Mouse (Mus musculus) lung, embryonic 15.5 days (tissue): ENCODE measurements around the gene B3galnt1. TPM values are rescaled to one million over a fixed set of nuclear protein-coding genes. Genes with fewer than 3 reads are reported as not detected.
A peak's percentile ranks its signal among the peaks of the same experiment; 100 is the strongest.

Experiments used
- ATAC-seq: fragments of 200-750 bp; cut with Nextera tagmentation; 2 replicates; pipeline ENCODE4 v1.8.0; 2017; ENCODE audit warnings: moderate number of reproducible peaks, borderline replicate concordance; ENCODE audit not compliant: low FRiP score, low TSS enrichment; ENCODE audit errors: extremely low read depth
- H3K27ac ChIP-seq: fragments of 300-500 bp; sonication (generic); 2 replicates; pipeline ENCODE4 v1.5.1; 2015; ENCODE audit warnings: moderate library complexity, mild to moderate bottlenecking, inconsistent platforms
- H3K27me3 ChIP-seq: fragments of 300-500 bp; sonication (generic); 2 replicates; pipeline ENCODE4 v1.6.1; 2015; ENCODE audit warnings: inconsistent platforms
- H3K36me3 ChIP-seq: fragments of 300-500 bp; sonication (generic); 2 replicates; pipeline ENCODE4 v1.6.1; 2015; ENCODE audit warnings: inconsistent platforms
- H3K4me1 ChIP-seq: fragments of 300-500 bp; sonication (generic); 2 replicates; pipeline ENCODE4 v1.6.1; 2015; ENCODE audit warnings: inconsistent platforms
- H3K4me2 ChIP-seq: fragments of 300-500 bp; sonication (generic); 2 replicates; pipeline ENCODE4 v1.6.1; 2015; ENCODE audit warnings: inconsistent platforms, mild to moderate bottlenecking, moderate library complexity
- H3K4me3 ChIP-seq: fragments of 300-500 bp; sonication (generic); 2 replicates; pipeline ENCODE4 v1.5.1; 2015; ENCODE audit warnings: mild to moderate bottlenecking, inconsistent platforms
- H3K9ac ChIP-seq: fragments of 300-500 bp; sonication (generic); 2 replicates; pipeline ENCODE4 v1.6.1; 2015; ENCODE audit warnings: inconsistent platforms
- H3K9me3 ChIP-seq: fragments of 300-500 bp; sonication (generic); 2 replicates; pipeline ENCODE4 v1.6.1; 2016; ENCODE audit warnings: inconsistent platforms
- whole genome bisulfite sequencing: fragments of 180-500 bp; shearing (Covaris S2); methylation state at CpG from one replicate; pipeline ENCODE4 v1.1.7; 2015; 5-methylcytosine and 5-hydroxymethylcytosine counted together
- polyA plus RNA-seq: library from polyadenylated mRNA; unstranded; fragments of >200 nt; fragmentation: Nextera tagmentation; extraction: Ambion mirVana; gene quantifications from 2 replicates; pipeline ENCODE4 v1.2.1, GENCODE M21; 2015

Gene B3galnt1
- polyA plus RNA-seq, 1 experiment from 2014 or later: 35.0 TPM

- H3K4me3 ChIP-seq: no peak overlapping the region
- no peaks in the 10 kb centered on the region for H3K27me3 ChIP-seq
- ATAC-seq: no peak; the same call in 1 of the 2 replicates
- WGBS: 63% methylated on average over 5 of the region's 5 CpGs
- H3K27ac ChIP-seq: no peak overlapping the region
- H3K9me3 ChIP-seq: no peaks in the 10 kb centered on the region
- no peak overlapping the region for H3K4me2 ChIP-seq
- H3K9ac ChIP-seq: no peak overlapping the region
- H3K36me3 ChIP-seq: no peaks in the 10 kb centered on the region
- peaks cover 17% of the 10 kb centered on the region for H3K4me1 ChIP-seq
Measured at GRCm38 (mm10) chr3:69561686-69562085, 37.1 kb downstream of the B3galnt1 start.

GRCm38 (mm10) chr3:69559975-69560330 lies 38.8 kb downstream of the B3galnt1 start:
- Histone ChIP-seq H3K27ac (no peak overlapping the region), H3K9me3 (no peaks in the 10 kb centered on the region), H3K4me2 (no peak overlapping the region), H3K27me3 (no peaks in the 10 kb centered on the region), H3K4me3 (no peak overlapping the region), H3K4me1 (peaks cover 17% of the 10 kb centered on the region), H3K9ac (no peak overlapping the region), H3K36me3 (no peaks in the 10 kb centered on the region)
- 59% methylated on average over 7 of the region's 7 CpGs for WGBS
- ATAC-seq: no peak

GRCm38 (mm10) chr3:69559316-69559974 lies 39.3 kb downstream of the B3galnt1 start:
- H3K9me3 ChIP-seq: no peaks in the 10 kb centered on the region
- no peak overlapping the region for H3K4me2 ChIP-seq
- H3K4me1 ChIP-seq: peaks cover 17% of the 10 kb centered on the region
- H3K36me3 ChIP-seq: no peaks in the 10 kb centered on the region
- 66% methylated on average over 6 of the region's 6 CpGs for WGBS
- ATAC-seq: no peak
- H3K27ac ChIP-seq: no peak overlapping the region
- H3K27me3 ChIP-seq: no peaks in the 10 kb centered on the region
- no peak overlapping the region for H3K9ac ChIP-seq
- no peak overlapping the region for H3K4me3 ChIP-seq

GRCm38 (mm10) chr3:69556092-69556778 lies 42.5 kb downstream of the B3galnt1 start:
- Histone ChIP-seq H3K27me3 (no peaks in the 10 kb centered on the region), H3K36me3 (no peaks in the 10 kb centered on the region), H3K4me1 (peaks cover 17% of the 10 kb centered on the region), H3K4me3 (no peak overlapping the region), H3K27ac (no peak overlapping the region), H3K9ac (no peak overlapping the region), H3K4me2 (no peak overlapping the region), H3K9me3 (no peaks in the 10 kb centered on the region)
- ATAC-seq: no peak
- WGBS: 81% methylated on average over 12 of the region's 12 CpGs

- Histone ChIP-seq H3K9ac (no peak overlapping the region), H3K27ac (no peak overlapping the region), H3K36me3 (no peaks in the 10 kb centered on the region), H3K4me2 (no peak overlapping the region), H3K4me3 (no peak overlapping the region), H3K27me3 (no peaks in the 10 kb centered on the region), H3K4me1 (peaks cover 17% of the 10 kb centered on the region), H3K9me3 (no peaks in the 10 kb centered on the region)
- 72% methylated on average over 6 of the region's 6 CpGs for WGBS
- no peak for ATAC-seq
Measured at GRCm38 (mm10) chr3:69555511-69555910, 43.2 kb downstream of the B3galnt1 start.

- ATAC-seq: no peak
- WGBS: 69% methylated on average over 4 of the region's 4 CpGs
- Histone ChIP-seq H3K9me3 (no peaks in the 10 kb centered on the region), H3K4me3 (no peak overlapping the region), H3K4me1 (peaks cover 4% of the 10 kb centered on the region; the same call in 1 of the 2 replicates), H3K27ac (no peak overlapping the region), H3K4me2 (no peak overlapping the region), H3K27me3 (no peaks in the 10 kb centered on the region), H3K9ac (no peak overlapping the region), H3K36me3 (no peaks in the 10 kb centered on the region)
Measured at GRCm38 (mm10) chr3:69549602-69550001, 49.2 kb downstream of the B3galnt1 start.

GRCm38 (mm10) chr3:69548704-69549455 lies 49.9 kb downstream of the B3galnt1 start:
- no peaks in the 10 kb centered on the region for H3K27me3 ChIP-seq
- no peaks in the 10 kb centered on the region for H3K9me3 ChIP-seq
- 63% methylated on average over 22 of the region's 22 CpGs for WGBS

GRCm38 (mm10) chr3:69545017-69545416 lies 53.7 kb downstream of the B3galnt1 start:
- ATAC-seq: no peak
- Histone ChIP-seq H3K9ac (no peak overlapping the region), H3K27ac (no peak overlapping the region), H3K4me3 (no peak overlapping the region), H3K4me1 (peaks cover 4% of the 10 kb centered on the region; the same call in 1 of the 2 replicates), H3K27me3 (no peaks in the 10 kb centered on the region), H3K9me3 (no peaks in the 10 kb centered on the region), H3K4me2 (no peak overlapping the region), H3K36me3 (no peaks in the 10 kb centered on the region)
- 71% methylated on average over 5 of the region's 5 CpGs for WGBS

More at GRCm38 (mm10) chr3:69548704-69549455, 49.9 kb downstream of the B3galnt1 start:
- H3K36me3 ChIP-seq: no peaks in the 10 kb centered on the region
- peaks cover 4% of the 10 kb centered on the region; the same call in 1 of the 2 replicates for H3K4me1 ChIP-seq
- H3K4me2 ChIP-seq: no peak overlapping the region; the same call in 1 of the 2 replicates
- no peak overlapping the region for H3K9ac ChIP-seq
- no peak for ATAC-seq
- H3K27ac ChIP-seq: no peak overlapping the region
- no peak overlapping the region for H3K4me3 ChIP-seq

GRCm38 (mm10) chr3:69543730-69544129 lies 55.0 kb downstream of the B3galnt1 start:
- H3K27ac ChIP-seq: no peak overlapping the region
- H3K9ac ChIP-seq: no peak overlapping the region
- no peaks in the 10 kb centered on the region for H3K9me3 ChIP-seq
- H3K4me1 ChIP-seq: peaks cover 3% of the 10 kb centered on the region; the same call in 1 of the 2 replicates
- no peak overlapping the region for H3K4me2 ChIP-seq
- no peak overlapping the region for H3K4me3 ChIP-seq
- no peaks in the 10 kb centered on the region for H3K36me3 ChIP-seq
- ATAC-seq: no peak
- WGBS: 74% methylated on average over 1 of the region's 1 CpGs
- H3K27me3 ChIP-seq: no peaks in the 10 kb centered on the region

- H3K9ac ChIP-seq: no peak overlapping the region
Measured at GRCm38 (mm10) chr3:69542962-69543361, 55.8 kb downstream of the B3galnt1 start.

GRCm38 (mm10) chr3:69535941-69536647 lies 62.7 kb downstream of the B3galnt1 start:
- ATAC-seq: peak; percentile 61
- H3K36me3 ChIP-seq: no peaks in the 10 kb centered on the region
- no peak overlapping the region for H3K9ac ChIP-seq
- 39% methylated on average over 25 of the region's 25 CpGs for WGBS
- H3K27me3 ChIP-seq: no peaks in the 10 kb centered on the region
- peaks cover 23% of the 10 kb centered on the region; the same call in 1 of the 2 replicates for H3K4me1 ChIP-seq
- H3K9me3 ChIP-seq: no peaks in the 10 kb centered on the region
- peak overlapping the region; percentile 7; the same call in 1 of the 2 replicates for H3K4me2 ChIP-seq
- no peak overlapping the region for H3K4me3 ChIP-seq
- peak overlapping the region; percentile 69 for H3K27ac ChIP-seq

More at GRCm38 (mm10) chr3:69542962-69543361, 55.8 kb downstream of the B3galnt1 start:
- 66% methylated on average over 8 of the region's 8 CpGs for WGBS
- H3K27me3 ChIP-seq: no peaks in the 10 kb centered on the region
- H3K9me3 ChIP-seq: no peaks in the 10 kb centered on the region
- ATAC-seq: 0 out of 2 replicates have a peak, but pooled peaks have one; percentile 46
- H3K4me2 ChIP-seq: no peak overlapping the region
- no peaks in the 10 kb centered on the region for H3K36me3 ChIP-seq
- H3K4me3 ChIP-seq: no peak overlapping the region
- no peaks in the 10 kb centered on the region; the same call in 1 of the 2 replicates for H3K4me1 ChIP-seq
- H3K27ac ChIP-seq: no peak overlapping the region
